Mouse (Mus musculus): ENCODE measurements around the gene Hs3st4.

Hs3st4 gene

DNA sequence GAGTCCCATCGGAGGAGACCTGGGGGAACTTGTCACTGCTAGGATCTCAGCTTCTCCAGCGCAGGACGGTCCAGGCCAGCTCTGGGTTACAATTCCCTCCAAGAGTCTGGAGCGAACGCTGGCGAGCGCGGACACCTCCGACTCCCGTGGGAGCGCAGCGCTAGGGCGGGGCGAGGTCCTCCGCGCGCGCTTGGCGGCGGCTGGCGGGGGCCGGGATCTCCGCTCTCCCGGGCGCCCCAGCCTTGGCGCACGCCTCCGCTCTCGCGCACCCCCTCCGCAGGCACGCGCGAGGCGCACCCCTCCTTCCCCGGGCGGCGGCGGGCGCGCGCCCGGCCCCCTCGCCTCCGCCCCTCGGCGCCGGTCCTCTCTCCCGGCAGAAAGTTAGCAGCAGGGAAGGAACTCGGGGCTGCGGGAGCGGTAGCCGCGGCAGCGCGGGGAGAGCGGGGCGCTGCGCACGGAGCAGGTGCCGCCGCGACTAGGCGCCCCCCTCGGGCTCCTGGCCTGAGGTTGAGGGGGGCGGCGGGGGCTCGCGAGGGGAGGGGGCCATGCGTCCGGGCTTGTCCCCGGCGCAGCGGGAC is at the start of gene Hs3st4:
Gene Hs3st4 (plus strand): TSS at position 409 of the 578 bp plus-strand sequence.
- DNase-seq = no peak

DNA sequence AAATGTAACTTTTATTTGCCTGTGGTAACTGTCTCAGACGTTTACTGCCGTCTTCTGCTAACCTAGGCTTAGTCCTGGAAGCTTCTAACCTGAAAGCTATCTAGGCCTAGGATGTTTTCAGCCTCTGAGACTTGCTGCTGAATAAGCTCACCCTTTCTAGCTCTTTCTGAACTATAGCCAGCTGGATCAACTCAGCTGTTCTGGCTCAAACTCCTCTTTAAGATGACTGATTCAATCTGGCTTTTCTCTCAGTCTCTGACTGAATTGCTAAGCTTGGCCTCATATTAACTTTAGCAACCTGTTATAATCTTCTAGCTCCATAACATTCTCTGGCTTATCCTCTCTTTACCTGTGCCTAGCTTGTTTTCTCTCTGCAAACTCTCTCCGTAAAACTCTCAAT is 35.8 kb upstream of the Hs3st4 start:
- DNase-seq = no peak

DNA sequence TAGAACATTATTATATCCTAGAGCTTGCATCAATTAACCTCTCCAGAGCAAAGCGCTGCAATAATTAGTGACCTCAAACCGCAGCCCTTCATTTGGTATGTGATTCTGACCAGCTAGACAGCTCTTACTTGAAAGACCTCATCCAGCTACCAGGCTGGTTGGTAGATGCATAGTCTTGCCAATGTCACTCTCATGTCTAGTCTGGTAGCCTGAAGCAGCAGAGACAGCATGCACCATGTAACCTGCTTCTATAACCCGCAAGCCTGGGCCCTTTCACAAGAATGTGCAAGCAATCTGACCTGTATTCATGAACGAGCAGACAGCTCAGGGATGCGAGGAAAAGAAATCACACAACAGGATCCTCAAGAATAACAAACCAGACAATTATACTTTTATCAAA is 19.6 kb upstream of the Hs3st4 start:
- DNase-seq = no peak

DNA sequence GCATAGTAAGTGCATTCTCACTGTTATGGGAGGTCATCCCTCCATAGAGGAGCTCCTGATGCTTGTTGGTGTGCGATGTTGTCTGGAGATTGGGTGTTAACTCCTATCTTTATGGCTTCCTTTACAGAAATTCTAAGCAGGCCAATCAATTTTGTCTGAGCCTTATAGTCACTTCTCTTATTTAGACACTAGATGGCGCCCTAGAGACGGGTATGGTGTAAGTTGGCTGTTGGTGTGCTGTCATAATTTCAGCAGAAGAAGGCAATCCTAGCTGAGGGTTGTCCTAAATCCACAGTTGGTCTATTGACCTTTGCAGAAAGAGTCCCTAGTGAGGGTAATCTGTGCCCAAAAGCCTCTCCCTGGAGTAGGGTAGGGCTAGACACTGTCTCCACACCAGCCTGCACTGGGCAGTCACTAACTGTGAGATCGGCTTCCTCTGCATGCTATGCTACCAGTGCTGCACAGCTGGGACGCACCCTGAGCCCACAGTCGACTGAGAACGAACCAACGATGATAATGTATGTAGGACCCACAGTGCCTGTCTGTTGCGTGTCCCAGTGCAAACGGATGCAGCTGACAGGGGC is 18.0 kb upstream of the Hs3st4 start:
- peak; percentile 16 for DNase-seq

DNA sequence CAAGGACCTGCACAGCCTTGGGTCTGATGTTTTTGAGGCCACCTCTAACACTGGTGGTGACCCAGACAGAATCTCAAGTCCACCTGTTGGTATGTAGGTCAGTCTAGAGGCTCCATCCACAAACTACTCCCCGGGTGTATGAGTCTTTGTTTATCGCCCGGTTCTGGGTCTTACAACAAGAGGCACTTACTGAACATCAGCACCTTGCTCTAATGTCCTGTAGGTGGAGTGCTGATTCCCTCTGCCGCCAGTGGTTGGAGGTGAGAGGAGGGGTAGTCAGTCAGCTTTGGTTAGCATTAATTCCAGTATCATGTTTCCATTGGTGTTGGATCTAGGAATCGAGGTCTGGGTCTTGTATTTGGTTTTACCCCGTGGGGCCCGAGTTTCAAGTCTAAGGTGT is 17.2 kb upstream of the Hs3st4 start:
- DNase-seq = no peak

DNA sequence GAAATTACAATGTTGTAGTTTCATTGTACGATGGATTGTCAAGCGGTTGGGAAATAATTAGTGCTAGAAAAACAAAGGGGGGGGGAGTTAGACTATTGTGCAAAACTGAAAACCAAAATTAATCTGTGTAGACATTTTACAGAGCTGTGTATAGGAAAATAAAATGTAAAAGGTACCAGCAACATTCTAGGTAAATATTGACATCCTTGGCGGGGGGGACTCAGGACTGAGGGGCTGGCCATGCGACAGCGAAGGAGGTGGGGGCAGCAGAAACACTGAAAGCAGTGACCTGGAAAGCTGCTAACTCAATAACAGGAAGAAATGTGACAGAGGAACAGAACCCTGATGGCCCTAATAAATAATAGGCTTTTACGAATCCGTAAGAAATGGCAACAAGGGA is 7.2 kb upstream of the Hs3st4 start:
- no peak for DNase-seq

DNA sequence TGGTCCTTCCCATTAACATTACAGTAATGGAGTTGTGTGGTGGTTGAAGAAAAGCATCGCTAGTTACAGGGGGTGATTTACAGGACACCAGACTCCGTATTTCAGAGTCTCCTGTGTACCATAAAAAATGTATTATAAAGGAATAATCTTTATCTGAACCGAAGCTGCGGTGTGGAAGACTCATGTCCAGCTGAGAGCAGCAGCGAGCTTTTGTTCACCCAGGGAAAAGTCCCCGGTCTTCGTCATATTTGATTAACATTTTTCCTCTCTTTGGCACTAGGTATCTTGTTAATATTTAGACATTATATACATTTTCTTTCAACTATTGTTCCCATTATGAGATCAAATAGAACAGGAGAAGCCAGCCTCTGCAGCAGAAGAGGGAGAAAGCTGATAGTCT is 1.2 kb upstream of the Hs3st4 start:
- DNase-seq = no peak

DNA sequence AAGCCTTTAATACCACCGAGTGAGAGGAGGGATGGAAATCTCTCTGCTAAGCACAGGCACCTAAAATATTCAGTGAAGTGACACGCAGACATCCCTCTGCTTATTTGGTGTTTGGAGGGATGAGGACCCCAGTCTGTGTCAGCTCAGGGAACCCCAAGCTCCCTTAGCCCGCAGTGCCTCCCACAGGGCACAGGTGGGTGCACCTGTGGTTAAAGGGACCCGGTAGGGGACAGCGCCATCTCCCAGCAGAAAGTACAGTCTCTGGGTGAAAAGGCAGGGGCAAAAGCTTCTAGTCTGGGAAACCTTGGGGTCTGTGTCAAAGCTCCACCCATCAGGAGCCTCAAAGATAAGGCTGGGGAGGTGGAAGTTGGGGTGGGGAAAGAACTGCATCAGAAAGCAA is 659 bp upstream of the Hs3st4 start:
- no peak for DNase-seq

DNA sequence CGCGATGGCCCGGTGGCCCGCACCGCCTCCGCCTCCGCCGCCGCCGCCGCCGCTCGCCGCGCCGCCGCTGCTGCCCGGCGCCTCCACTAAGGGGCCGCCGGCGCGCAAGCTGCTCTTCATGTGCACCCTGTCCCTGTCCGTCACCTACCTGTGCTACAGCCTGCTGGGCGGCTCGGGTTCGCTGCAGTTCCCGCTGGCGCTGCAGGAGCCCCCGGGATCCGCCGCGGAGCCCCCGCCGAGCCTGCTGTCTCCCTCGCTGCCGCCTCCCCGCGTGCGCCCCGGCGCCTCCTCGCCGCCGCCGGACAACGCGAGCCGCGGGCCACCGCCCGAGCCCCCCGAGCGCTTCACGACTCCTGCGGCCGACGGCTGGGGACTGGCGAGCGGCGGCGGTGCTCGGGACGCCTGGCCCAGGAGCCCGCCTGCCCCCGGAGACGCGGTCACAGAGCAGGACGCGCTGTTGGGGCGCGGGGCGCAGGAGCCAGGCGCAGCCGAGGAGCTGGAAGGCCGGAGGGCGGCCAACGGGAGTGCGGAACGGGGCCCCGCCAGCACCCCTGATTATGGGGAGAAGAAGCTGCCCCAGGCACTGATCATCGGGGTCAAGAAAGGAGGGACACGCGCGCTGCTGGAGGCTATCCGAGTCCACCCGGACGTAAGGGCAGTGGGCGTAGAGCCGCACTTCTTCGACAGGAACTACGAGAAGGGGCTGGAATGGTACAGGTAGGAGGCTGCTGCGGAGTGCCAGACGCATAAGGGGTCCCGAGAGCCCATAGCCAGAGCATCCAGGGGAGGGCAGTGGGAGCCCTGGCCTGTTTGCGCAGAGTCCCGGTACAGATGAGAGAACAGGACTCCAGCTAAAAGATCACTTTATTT is 743 bp downstream of the Hs3st4 start:
- no peak for DNase-seq

DNA sequence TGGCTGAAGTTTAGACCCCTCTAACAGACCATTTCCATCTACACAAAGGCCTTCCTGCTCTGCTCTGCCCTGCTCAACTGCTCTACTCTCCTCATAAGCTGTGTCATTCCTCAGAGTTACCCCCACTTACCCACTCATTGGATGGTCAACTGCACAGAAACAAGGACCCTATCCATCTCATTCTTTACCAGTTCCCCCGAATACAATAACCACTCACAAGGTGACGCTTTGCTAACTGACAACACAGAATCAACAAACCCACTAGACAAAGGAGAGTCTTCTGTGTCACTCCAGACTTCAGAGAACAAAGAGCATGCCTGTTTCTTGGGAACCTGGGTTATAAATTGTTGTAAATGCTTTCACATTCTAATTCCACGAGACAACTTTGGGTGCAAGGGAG is 9.5 kb downstream of the Hs3st4 start:
- DNase-seq = no peak

DNA sequence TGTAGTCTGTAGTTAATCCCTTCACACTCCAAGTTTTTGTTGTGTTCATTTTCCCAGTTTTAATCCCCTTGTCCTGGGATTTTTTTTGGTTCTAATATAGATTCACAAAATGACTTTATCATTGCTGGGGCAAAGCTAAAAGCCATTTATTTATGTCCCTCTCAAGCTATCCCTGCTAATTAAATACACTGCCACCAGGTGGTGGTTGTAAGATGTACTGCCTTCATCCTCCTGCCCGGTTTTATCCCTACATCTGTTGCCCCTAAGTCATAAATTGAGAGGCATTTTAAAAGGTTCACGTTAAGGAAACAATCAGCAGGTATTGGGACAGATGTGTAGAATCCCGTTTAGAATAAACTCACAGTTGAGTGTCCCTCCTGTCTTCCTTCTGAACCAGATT is 14.6 kb downstream of the Hs3st4 start:
- DNase-seq = no peak

DNA sequence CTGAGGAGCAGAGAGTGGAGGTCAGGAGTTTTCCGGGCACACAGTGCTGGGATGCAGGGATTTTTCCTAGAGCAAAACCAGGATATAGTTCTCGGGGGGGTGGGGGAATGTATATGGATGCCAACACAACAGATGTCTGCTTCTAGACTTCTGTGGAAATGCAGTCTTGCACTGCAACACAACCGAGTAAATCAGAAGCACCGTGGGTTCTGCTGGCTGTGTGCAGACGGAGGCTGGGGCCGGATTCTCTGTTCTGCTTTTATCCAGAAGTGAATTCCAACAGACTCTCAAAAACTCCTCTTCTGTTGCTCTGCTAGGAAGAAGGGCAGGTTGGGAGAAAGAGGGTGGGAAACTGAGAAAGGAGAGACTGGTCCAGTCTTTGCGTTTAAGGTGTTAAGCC is 15.9 kb downstream of the Hs3st4 start:
- DNase-seq = no peak

DNA sequence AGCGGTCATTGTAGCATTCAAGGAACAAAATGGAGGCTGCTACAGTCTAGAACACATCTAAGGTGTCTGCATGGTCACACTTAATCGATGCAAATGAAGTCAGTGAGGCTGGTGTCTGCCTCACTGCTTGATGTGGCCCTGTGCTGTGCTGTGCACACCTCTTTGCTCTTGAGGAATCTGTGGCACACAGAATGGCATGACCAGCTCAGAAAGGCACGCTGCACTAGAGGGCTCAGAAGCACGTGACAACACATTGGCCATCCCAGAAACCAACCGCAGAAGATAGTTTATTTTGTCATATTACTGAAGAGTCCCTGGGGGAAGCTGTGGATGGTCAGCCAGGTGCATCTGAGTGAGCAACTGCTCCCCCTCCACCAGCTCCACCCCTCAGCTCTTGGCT is 44.2 kb downstream of the Hs3st4 start:
- no peak for DNase-seq

DNA sequence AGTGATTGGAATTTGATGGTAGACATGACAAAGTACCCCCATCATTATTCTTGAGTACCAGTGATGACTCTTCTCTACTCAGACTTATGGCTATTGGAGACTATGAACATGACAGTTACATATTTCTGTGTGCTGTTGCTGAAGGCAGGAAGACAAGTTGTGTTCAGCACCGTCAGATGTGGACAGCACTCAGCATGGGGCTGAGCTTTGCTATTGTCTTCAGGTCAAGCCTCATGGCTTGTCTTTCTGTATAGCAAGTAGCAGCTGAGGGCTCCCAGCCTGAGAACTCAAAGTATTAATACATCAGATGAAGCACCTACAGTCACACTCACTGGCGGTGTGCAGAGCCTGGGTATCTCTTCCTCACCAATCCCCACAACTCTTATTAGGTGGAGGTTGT is 49.6 kb downstream of the Hs3st4 start:
- no peak for DNase-seq

DNA sequence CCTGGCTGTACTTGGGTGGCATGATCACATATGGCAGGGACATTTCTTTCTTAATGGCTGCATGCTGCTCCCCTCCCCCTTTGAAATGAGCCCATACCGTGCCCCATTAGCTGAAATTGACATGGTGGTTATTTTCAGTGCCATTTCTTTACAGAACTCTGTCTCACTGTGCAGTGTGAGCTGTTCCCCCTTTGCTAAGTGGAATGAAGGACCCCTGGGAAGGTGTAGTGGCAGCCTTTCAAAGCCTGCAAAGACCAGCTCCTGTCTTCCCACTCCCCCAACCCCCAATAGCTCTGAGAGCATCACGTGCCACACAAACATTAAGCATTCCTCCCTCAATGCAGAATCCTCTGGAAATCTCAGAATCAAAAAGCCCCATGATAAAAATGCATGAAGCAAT is 50.7 kb downstream of the Hs3st4 start:
- no peak for DNase-seq

DNA sequence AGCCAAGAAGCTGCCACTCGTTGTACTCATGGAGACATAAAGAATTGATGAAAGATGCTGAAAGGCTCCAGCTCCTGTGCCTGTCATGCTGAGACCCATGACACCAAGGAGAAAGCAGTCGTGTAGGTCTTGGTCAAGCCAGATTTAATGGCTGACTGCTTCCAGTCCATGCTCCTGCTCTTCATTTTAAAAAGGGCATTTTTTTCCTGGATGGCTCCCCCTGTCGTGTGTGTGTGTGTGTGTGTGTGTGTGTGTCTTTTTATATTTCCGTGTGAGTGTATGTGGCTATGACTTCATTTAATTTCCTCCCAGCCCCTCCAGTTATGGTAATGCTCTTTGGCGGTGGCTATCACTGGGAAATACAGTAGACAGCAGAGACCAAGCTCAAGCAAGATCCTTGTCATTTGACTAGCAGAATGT is 54.6 kb downstream of the Hs3st4 start:
- DNase-seq = no peak

DNA sequence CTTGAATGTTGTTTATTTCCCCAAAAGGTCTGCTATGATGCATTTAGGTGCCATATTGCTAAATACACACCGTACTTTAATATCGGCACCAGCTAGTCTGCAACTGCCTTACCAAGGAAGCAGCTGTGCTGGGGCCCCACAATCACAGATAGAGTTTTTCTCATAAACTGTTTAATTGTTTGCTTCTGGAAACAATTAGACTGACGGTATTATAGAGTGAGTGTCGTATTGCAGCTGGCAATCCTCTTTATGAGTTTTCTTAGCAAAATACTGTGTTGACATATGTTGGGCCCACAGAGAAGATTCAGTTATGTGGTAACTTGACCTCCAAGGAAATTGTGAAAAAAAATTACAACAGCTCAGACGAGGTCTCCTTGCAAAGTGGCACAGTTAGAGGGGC is 56.5 kb downstream of the Hs3st4 start:
- no peak for DNase-seq

DNA sequence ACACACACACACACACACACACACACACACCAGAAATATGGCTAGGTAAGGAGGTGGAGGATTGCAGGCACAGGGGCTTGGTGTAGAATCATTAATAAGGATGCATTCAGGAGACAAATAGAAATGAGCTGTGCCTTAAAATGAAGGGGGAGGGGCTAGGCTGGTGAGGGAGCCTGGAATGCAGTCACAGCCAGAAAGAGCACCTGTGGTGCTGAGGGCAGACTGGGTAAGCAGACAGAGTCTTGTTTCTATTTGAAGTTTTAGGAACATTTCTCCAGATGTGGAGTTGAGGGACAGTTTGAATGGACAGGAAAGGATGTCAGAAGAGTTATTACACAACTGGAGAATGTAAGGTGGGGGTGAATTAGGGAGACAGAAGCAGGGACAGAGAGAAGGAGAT is 64.7 kb downstream of the Hs3st4 start:
- DNase-seq = no peak

DNA sequence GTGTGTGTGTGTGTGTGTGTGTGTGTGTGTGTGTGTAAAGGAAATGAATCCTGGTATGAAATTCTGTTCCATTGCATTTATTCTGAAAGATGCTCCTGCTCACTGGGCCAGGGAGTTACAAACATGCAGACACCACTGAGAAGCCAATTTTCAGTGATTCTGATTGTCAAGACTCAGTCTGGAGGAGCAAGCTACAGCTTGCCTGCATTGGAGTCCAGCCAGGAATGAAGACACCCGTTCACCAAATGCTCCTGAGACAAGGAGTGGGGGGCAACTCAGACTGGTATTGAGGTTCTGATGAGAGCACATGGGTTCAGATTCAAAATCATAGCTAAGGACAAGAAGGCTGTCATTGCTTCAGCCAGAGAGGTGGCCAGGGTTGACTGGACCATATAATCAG is 66.3 kb downstream of the Hs3st4 start:
- no peak for DNase-seq

DNA sequence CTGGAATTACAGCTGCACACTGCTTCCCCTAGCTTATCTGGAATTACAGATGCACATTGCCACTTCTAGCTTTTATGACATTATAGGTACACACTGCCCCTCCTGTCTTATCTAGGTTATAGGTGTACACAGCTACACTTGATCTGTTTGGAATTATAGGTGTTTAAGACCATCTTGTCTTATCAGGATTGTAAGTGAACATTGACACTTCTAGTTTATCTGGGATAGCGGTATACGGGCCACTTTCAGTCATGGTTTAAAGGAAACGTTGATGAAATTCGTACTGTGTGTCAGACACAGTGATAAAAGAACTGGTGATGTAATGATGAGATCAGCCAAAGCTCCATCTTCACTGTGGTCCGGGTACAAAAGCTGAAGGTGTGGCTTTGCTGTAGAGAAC is 67.8 kb downstream of the Hs3st4 start:
- no peak for DNase-seq

DNA sequence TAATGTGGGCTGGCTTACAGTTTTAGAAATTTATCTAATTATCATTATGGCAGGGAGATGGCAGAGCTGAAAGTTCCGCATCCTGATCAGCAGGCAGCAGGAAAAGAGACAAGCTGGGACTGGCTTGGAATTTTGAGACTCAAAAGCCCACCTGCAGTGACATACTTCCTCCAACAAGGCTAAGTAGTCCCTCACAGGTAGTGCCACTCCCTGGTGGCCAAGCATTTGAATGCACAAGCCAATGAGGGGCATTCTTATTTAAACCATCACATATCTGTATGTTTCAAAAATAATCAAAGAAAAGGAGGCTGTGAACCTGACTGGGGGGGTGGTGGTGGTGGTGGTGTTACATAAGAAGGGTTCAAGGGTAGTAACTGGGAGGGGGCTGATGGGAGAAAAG is 101.1 kb downstream of the Hs3st4 start:
- DNase-seq = no peak

DNA sequence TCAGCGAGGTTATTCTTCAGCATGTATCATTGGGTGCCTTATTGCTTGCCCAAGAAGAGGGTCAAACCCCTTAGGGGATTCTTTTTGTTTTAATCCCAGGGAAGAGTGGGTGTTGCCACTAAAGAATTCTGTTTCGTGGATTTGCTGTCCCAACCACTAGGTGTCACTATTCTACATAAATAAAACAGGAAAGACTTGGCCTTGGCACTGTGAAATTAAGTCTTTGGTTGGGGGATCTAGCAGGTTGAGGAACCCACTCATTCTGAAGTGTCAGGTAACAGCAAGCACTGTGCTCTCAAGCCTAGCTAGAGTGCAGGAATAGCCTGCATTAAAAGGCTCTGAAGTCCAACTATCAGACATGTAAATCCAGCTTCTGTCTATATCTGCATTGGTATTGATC is 146.3 kb downstream of the Hs3st4 start:
- peak; percentile 32 for DNase-seq

DNA sequence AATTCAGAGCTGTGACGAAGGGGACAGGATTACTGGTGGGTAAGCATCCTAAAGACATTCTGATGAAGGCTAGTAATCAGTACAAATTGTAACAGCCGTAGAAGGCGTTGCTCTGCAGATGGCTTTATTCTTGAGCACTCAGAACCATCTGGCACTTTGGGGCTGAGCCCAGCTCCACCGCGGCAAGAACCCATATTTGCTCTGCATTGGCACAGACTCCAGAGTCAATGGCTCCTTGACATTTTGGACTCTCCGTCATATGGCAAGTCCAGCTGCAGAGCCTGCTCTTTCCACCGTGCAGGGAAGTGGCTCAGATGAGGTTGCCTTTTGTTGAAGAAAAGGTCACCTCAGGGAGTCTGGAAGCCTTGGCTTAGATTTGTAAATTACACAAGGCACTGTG is 148.6 kb downstream of the Hs3st4 start:
- DNase-seq = no peak

DNA sequence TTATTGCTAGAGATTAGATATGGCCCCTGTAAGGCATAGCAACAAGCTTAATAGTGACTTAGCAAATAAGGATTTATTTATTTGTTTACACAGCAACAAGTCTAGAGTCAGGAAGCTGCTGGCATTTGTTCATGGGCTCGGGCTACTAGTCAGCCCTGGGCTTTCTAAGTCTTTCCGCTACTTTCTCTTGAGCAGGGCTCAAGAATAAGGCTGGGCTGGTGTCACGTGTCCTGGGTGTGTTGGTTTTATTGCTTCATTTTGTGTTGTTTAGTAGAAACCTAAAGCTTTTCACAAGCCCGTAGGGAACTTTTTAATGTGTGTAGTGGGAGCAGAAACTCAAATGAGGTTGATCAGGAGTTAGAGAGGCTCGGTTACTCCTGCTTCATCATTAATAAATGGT is 153.5 kb downstream of the Hs3st4 start:
- DNase-seq = no peak

DNA sequence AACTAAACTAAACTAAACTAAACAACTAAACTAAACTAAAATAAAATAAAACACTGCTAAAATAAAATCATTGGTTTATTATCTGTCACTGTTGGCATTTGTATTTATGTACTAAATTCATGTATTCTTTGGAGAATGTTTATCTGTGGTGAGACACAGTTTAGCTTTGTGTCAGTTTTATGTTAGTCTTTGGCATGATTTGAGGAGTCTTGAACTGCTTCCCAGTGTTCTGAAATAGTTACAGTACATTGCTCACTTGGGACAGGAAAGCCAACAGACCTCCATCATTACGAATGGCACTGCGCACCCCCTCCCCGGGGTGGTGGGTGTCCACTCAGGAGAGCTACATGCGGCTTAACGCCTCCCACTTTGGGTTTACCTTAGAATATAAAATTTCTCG is 158.6 kb downstream of the Hs3st4 start:
- DNase-seq = no peak

All from kidney, adult 9 months (tissue).